24 mouse cellular contexts compared by ENCODE assay signal in genomic region chr2:32339912-32340642, GRCm38 (mm10). TPM values are rescaled to one million over a fixed set of nuclear protein-coding genes. Genes with fewer than 3 reads are reported as not detected.
A peak's percentile ranks its signal among the peaks of the same experiment; 100 is the strongest.
DNase-seq lines count a peak whose midpoint lies in the region; ATAC-seq and TF ChIP-seq lines count a peak whose summit lies in the region.
"Had no signal": no experiment of that assay in that cellular context is flagged by ENCODE, and none has a peak within 500 bp of the region (broad histone marks: within the 10 kb centered on the region; RNA-seq: fewer than 3 reads in every experiment).

No protein-coding gene starts in this region.

- no peaks in the 10 kb centered on the region for H3K4me1 ChIP-seq in liver, embryonic 16.5 days (ENCODE audit: control insufficient read depth, low read depth, low read length)
- no peaks in the 10 kb centered on the region for H3K4me1 ChIP-seq in liver, postnatal 0 days (ENCODE audit: insufficient read depth)
- H3K4me1 ChIP-seq: heart, embryonic 13.5 days; limb, embryonic 12.5 days; liver, embryonic 13.5 days; lung, embryonic 15.5 days had no signal

- TF ChIP-seq CTCF in liver, postnatal 0 days (IDR thresholded peaks at IDR 0.05; ENCODE audit: low read depth) = no peak

- H3K36me3 ChIP-seq in liver, embryonic 16.5 days (ENCODE audit: control insufficient read depth, insufficient read depth) = no peaks in the 10 kb centered on the region
- H3K36me3 ChIP-seq in liver, postnatal 0 days (replicated peaks; ENCODE audit: insufficient read depth, low read length) = no peaks in the 10 kb centered on the region
- H3K36me3 ChIP-seq: forebrain, embryonic 15.5 days; liver, embryonic 13.5 days; lung, embryonic 15.5 days had no signal

- H3K9ac ChIP-seq in liver, embryonic 16.5 days (ENCODE audit: low read depth, low read length) = no peak overlapping the region
- no peak overlapping the region for H3K9ac ChIP-seq in liver, postnatal 0 days (replicated peaks)
- H3K9ac ChIP-seq: embryonic facial prominence, embryonic 15.5 days; forebrain, embryonic 15.5 days; heart, embryonic 13.5 days; hindbrain, embryonic 13.5 days; limb, embryonic 12.5 days; liver, embryonic 13.5 days; lung, embryonic 15.5 days had no signal

- no peaks in the 10 kb centered on the region; the same call in 1 of the 2 replicates for H3K27me3 ChIP-seq in liver, embryonic 16.5 days (ENCODE audit: control insufficient read depth, insufficient read depth, low read depth, low read length)
- no peaks in the 10 kb centered on the region for H3K27me3 ChIP-seq in liver, postnatal 0 days (ENCODE audit: insufficient read depth, low read length)
- H3K27me3 ChIP-seq: embryonic facial prominence, embryonic 15.5 days; forebrain, embryonic 15.5 days; limb, embryonic 12.5 days; lung, embryonic 15.5 days had no signal

- 0 out of 2 replicates have a peak, but pooled peaks have one; percentile 27 for ATAC-seq in liver, embryonic 16.5 days (ENCODE audit: low read depth)
- no peak for ATAC-seq in liver, postnatal 0 days
- ATAC-seq: CD4-positive, CD25-positive, alpha-beta regulatory T cell, adult 4 months; forebrain, embryonic 15.5 days had no signal

- peak; percentile 68 for DNase-seq in cerebellum, adult 9-10 months
- DNase-seq in cerebellum, adult 18-20 months = no peak
- DNase-seq in kidney, adult 9 months = peak; percentile 34
- no peak for DNase-seq in kidney, postnatal 14 days
- DNase-seq in liver, postnatal 0 days = no peak
- DNase-seq in thymus, postnatal 25 days = no peak
- DNase-seq: adrenal gland, postnatal 14 days; cerebellum, postnatal 36 days; gastrocnemius, postnatal 14 days; heart, adult 2 months; kidney, adult 18-20 months; liver, embryonic 13.5 days; thymus, adult 18-20 months; thymus, postnatal 4 days had no signal

- no peaks in the 10 kb centered on the region for H3K9me3 ChIP-seq in liver, embryonic 16.5 days (replicated peaks; ENCODE audit: control insufficient read depth, low read length)
- H3K9me3 ChIP-seq in liver, postnatal 0 days (ENCODE audit: low read length) = no peaks in the 10 kb centered on the region
- H3K9me3 ChIP-seq: embryonic facial prominence, embryonic 15.5 days; forebrain, embryonic 15.5 days; heart, embryonic 13.5 days; hindbrain, embryonic 13.5 days; limb, embryonic 12.5 days; liver, embryonic 13.5 days; lung, embryonic 15.5 days; midbrain, embryonic 10.5 days had no signal

- H3K4me3 ChIP-seq in liver, embryonic 16.5 days (ENCODE audit: low read depth, low read length) = no peak overlapping the region
- no peak overlapping the region for H3K4me3 ChIP-seq in liver, postnatal 0 days (ENCODE audit: low read depth, low read length)
- H3K4me3 ChIP-seq: embryonic facial prominence, embryonic 15.5 days; forebrain, embryonic 15.5 days; heart, adult 2 months; heart, embryonic 13.5 days; hindbrain, embryonic 13.5 days; limb, embryonic 12.5 days; liver, embryonic 13.5 days; lung, embryonic 15.5 days; midbrain, embryonic 10.5 days had no signal

- TF ChIP-seq EP300 in liver, postnatal 0 days (IDR thresholded peaks at IDR 0.05; ENCODE audit: low read depth) = no peak

- H3K4me2 ChIP-seq in liver, embryonic 16.5 days (ENCODE audit: low read depth, low read length) = no peak overlapping the region
- no peak overlapping the region for H3K4me2 ChIP-seq in liver, postnatal 0 days (ENCODE audit: low read depth, low read length)
- H3K4me2 ChIP-seq: embryonic facial prominence, embryonic 15.5 days; forebrain, embryonic 15.5 days; heart, embryonic 13.5 days; hindbrain, embryonic 13.5 days; limb, embryonic 12.5 days; liver, embryonic 13.5 days; lung, embryonic 15.5 days had no signal

- H3K27ac ChIP-seq in liver, embryonic 16.5 days (ENCODE audit: low read length) = no peak overlapping the region
- H3K27ac ChIP-seq in liver, postnatal 0 days (ENCODE audit: low read depth) = no peak overlapping the region
- H3K27ac ChIP-seq: embryonic facial prominence, embryonic 15.5 days; forebrain, embryonic 15.5 days; heart, adult 2 months; heart, embryonic 13.5 days; hindbrain, embryonic 13.5 days; limb, embryonic 12.5 days; liver, embryonic 13.5 days; lung, embryonic 15.5 days; macrophage; midbrain, embryonic 10.5 days had no signal

- WGBS in liver, embryonic 16.5 days (ENCODE audit: insufficient replicate concordance) = 32% methylated on average over 26 of the region's 26 CpGs
- 38% methylated on average over 26 of the region's 26 CpGs for WGBS in liver, postnatal 0 days (ENCODE audit: insufficient replicate concordance)

RNA-seq across cellular contexts. Expression of gene Ciz1, which starts 12.1 kb away (rescaled TPM):
- polyA plus RNA-seq in liver, embryonic 16.5 days (2015; fragmentation: Nextera tagmentation; extraction: Ambion mirVana) = 15.1 and 18.8 TPM in 2 replicates
- polyA plus RNA-seq in liver, postnatal 0 days (2015; fragmentation: Nextera tagmentation; extraction: Ambion mirVana) = 9.0 and 9.9 TPM in 2 replicates

RNA-seq across cellular contexts. Expression of gene Dnm1, which starts 13.1 kb away (rescaled TPM):
- polyA plus RNA-seq in liver, embryonic 16.5 days (2015; fragmentation: Nextera tagmentation; extraction: Ambion mirVana) = 0.25 and 0.52 TPM in 2 replicates
- polyA plus RNA-seq in liver, postnatal 0 days (2015; fragmentation: Nextera tagmentation; extraction: Ambion mirVana) = 0.06 and 0.25 TPM in 2 replicates
- polyA plus RNA-seq: CD4-positive, CD25-positive, alpha-beta regulatory T cell, adult 4 months had no signal

RNA-seq across cellular contexts. Expression of gene 1110008P14Rik, which starts 41.7 kb away (rescaled TPM):
- 20.2 and 21.6 TPM in 2 replicates for polyA plus RNA-seq in liver, embryonic 16.5 days (2015; fragmentation: Nextera tagmentation; extraction: Ambion mirVana)
- polyA plus RNA-seq in liver, postnatal 0 days (2015; fragmentation: Nextera tagmentation; extraction: Ambion mirVana) = 30.1 and 32.2 TPM in 2 replicates

RNA-seq across cellular contexts. Expression of gene Lcn2, which starts 48.0 kb away (rescaled TPM):
- 212 and 273 TPM in 2 replicates for polyA plus RNA-seq in liver, embryonic 16.5 days (2015; fragmentation: Nextera tagmentation; extraction: Ambion mirVana)
- 411 and 419 TPM in 2 replicates for polyA plus RNA-seq in liver, postnatal 0 days (2015; fragmentation: Nextera tagmentation; extraction: Ambion mirVana)
- polyA plus RNA-seq: CD4-positive, CD25-positive, alpha-beta regulatory T cell, adult 4 months; hindbrain, embryonic 13.5 days; midbrain, embryonic 10.5 days had no signal

RNA-seq across cellular contexts. Expression of gene Swi5, which starts 52.2 kb away (rescaled TPM):
- 134 and 157 TPM in 2 replicates for polyA plus RNA-seq in liver, embryonic 16.5 days (2015; fragmentation: Nextera tagmentation; extraction: Ambion mirVana)
- polyA plus RNA-seq in liver, postnatal 0 days (2015; fragmentation: Nextera tagmentation; extraction: Ambion mirVana) = 188 and 209 TPM in 2 replicates

Comparison
In these comparisons a context has a peak if more than half of its experiments do, and no peak if none do; other contexts are left out.
1. DNase-seq: peak in cerebellum, adult 9-10 months (single experiment) and kidney, adult 9 months (single experiment); none in cerebellum, adult 18-20 months (0 of 2), kidney, postnatal 14 days (single experiment), liver, postnatal 0 days (single experiment) and thymus, postnatal 25 days (single experiment).